Mouse (Mus musculus) kidney, embryonic 14.5 days (tissue): Measurements from ENCODE around the gene Bcl2a1c. TPM values are rescaled to one million over a fixed set of nuclear protein-coding genes. Genes with fewer than 3 reads are reported as not detected.
"Not testable (repeated sequence)": the region's sequence is repeated elsewhere in the genome, so short reads cannot be mapped to it uniquely, and the experiment has no call there.

Experiments
- ATAC-seq: fragments of 200-750 bp; cut with Nextera tagmentation; 2 replicates; pipeline ENCODE4 v1.8.0; 2017; ENCODE audit warnings: moderate number of reproducible peaks, mild to moderate bottlenecking, moderate TSS enrichment, moderate library complexity; ENCODE audit not compliant: low FRiP score, low TSS enrichment
- H3K27ac ChIP-seq: fragments of 300-500 bp; sonication (generic); 2 replicates; pipeline ENCODE4 v1.5.1; 2014; ENCODE audit warnings: low read depth, mild to moderate bottlenecking, low read length, moderate library complexity, mixed read lengths
- H3K27me3 ChIP-seq: fragments of 300-500 bp; sonication (generic); 2 replicates; pipeline ENCODE4 v1.6.1; 2014; ENCODE audit warnings: mild to moderate bottlenecking, low read length; ENCODE audit not compliant: control insufficient read depth, insufficient read depth
- H3K36me3 ChIP-seq: fragments of 300-500 bp; sonication (generic); 2 replicates; pipeline ENCODE4 v1.6.1; 2014; ENCODE audit warnings: low read length, mixed read lengths; ENCODE audit not compliant: control insufficient read depth, insufficient read depth
- H3K4me1 ChIP-seq: fragments of 300-500 bp; sonication (generic); 2 replicates; pipeline ENCODE4 v1.6.1; 2014; ENCODE audit warnings: low read length, mixed read lengths; ENCODE audit not compliant: control insufficient read depth, insufficient read depth
- H3K4me2 ChIP-seq: fragments of 300-500 bp; sonication (generic); replicated peaks from 2 replicates; pipeline ENCODE4 v1.6.1; 2014; ENCODE audit warnings: low read depth, mild to moderate bottlenecking, low read length
- H3K4me3 ChIP-seq: fragments of 300-500 bp; sonication (generic); 2 replicates; pipeline ENCODE4 v1.5.1; 2014; ENCODE audit warnings: mild to moderate bottlenecking, low read length
- H3K9ac ChIP-seq: fragments of 300-500 bp; sonication (generic); 2 replicates; pipeline ENCODE4 v1.6.1; 2014; ENCODE audit warnings: low read depth, mild to moderate bottlenecking, low read length, moderate library complexity
- H3K9me3 ChIP-seq: fragments of 300-500 bp; sonication (generic); 2 replicates; pipeline ENCODE4 v1.6.1; 2016; ENCODE audit warnings: low read length; ENCODE audit not compliant: control insufficient read depth
- WGBS: fragments of 180-500 bp; shearing (Covaris S2); extraction: QIAGEN DNeasy Blood & Tissue Kit; methylation state at CpG from one replicate; pipeline ENCODE4 v1.1.7; 2014; 5-methylcytosine and 5-hydroxymethylcytosine counted together
- polyA plus RNA-seq: library from polyadenylated mRNA; unstranded; fragments of >200 nt; fragmentation: Nextera tagmentation; extraction: Ambion mirVana; gene quantifications from 2 replicates; pipeline ENCODE4 v1.2.1, GENCODE M21; 2014

Gene Bcl2a1c
- polyA plus RNA-seq, 1 experiment from 2014 or later, result not detected

GRCm38 (mm10) chr9:114371717-114372116 lies 41.8 kb downstream of the Bcl2a1c start:
- not testable (repeated sequence) for H3K9me3 ChIP-seq, H3K36me3 ChIP-seq, H3K27me3 ChIP-seq, H3K4me2 ChIP-seq, H3K9ac ChIP-seq, H3K27ac ChIP-seq, H3K4me1 ChIP-seq, H3K4me3 ChIP-seq, ATAC-seq
- WGBS, result 37% methylated on average over 5 of the region's 5 CpGs

DNA sequence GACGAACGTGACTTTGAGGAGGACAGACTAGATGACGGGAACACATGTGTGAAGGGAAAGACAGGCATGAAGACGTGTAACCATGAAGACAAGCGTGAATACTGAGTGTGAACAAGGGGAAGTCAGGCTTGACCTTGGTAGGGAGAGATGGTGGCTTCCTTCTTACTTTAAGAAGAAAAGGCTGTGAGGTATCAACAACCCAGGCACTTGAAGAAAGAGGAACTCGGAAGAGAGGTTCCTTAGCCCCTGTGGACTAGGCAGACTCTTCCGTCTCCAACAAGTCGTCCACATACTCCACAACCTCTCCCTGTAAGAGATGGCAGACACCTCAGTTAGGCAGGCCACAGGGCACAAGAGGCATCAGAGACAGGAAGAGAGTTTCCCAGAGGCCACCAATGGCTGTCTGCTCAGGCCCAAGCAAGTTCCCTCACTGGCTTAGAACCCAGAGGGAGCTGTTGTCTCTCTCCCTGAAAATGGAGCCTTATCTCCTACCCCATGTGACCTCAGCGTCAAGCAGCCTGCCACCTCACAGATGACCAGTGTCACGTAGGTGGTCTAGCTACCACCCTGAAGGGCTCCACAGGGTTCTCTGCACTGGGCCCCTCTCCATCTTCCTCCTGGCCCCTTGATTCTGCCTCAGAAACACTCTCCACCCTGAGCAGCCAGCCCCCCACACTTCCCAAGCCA lies 45.5 kb downstream of the Bcl2a1c start:
- 91% methylated on average over 10 of the region's 10 CpGs for WGBS
- Histone ChIP-seq H3K4me3 (no peak overlapping the region), H3K4me2 (no peak overlapping the region), H3K9ac (no peak overlapping the region), H3K4me1 (no peaks in the 10 kb centered on the region), H3K36me3 (peaks cover 35% of the 10 kb centered on the region; the same call in 1 of the 2 replicates), H3K9me3 (no peaks in the 10 kb centered on the region), H3K27ac (no peak overlapping the region), H3K27me3 (no peaks in the 10 kb centered on the region)
- no peak for ATAC-seq

- Histone ChIP-seq H3K4me2 (no peak overlapping the region), H3K4me3 (no peak overlapping the region), H3K4me1 (no peaks in the 10 kb centered on the region), H3K27ac (no peak overlapping the region), H3K27me3 (no peaks in the 10 kb centered on the region), H3K9me3 (no peaks in the 10 kb centered on the region), H3K36me3 (peaks cover 37% of the 10 kb centered on the region; the same call in 1 of the 2 replicates), H3K9ac (no peak overlapping the region)
- 91% methylated on average over 10 of the region's 10 CpGs for WGBS
- ATAC-seq, result no peak
These were observed 47.2 kb downstream of the Bcl2a1c start for GRCm38 (mm10) chr9:114377168-114377567.

DNA sequence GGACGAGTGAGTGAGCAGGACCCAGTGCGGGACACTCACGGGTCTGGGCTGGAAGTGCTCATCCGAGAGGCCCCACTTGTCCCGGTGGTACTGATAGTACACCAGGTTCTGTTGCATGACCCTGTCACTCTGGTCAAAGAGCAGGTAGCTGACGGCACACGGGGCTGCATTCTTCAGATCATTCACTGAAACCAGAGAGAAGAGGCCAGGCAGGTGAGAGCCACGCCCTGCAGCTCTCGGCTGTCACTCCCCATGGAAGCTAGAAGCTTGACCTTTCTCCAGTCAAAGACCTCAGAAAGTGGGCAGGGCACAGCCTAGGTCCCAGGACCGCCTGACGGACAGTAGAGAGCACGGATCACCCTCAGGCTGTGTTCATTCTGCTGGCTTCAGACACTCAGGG lies 49.9 kb downstream of the Bcl2a1c start:
- Histone ChIP-seq H3K27me3 (no peaks in the 10 kb centered on the region), H3K4me2 (no peak overlapping the region), H3K36me3 (peaks cover 44% of the 10 kb centered on the region; the same call in 1 of the 2 replicates), H3K4me3 (no peak overlapping the region), H3K27ac (no peak overlapping the region), H3K4me1 (no peaks in the 10 kb centered on the region), H3K9me3 (no peaks in the 10 kb centered on the region), H3K9ac (no peak overlapping the region)
- 86% methylated on average over 12 of the region's 12 CpGs for WGBS
- no peak for ATAC-seq

Other genes starting within 250 kb of the Bcl2a1c start
- 113 and 125 TPM in 2 replicates for gene Crtap, start 60.5 kb downstream of the Bcl2a1c start, polyA plus RNA-seq
- 30.9 and 49.6 TPM in 2 replicates for gene Glb1, start 70.9 kb downstream of the Bcl2a1c start, polyA plus RNA-seq
- 3.7 and 4.1 TPM in 2 replicates for gene Tmppe, start 71.0 kb downstream of the Bcl2a1c start, polyA plus RNA-seq
- gene Ccr4, start 174.8 kb downstream of the Bcl2a1c start, polyA plus RNA-seq, result 0.68 and 0.94 TPM in 2 replicates
- 0.31 and 0.47 TPM in 2 replicates for gene C130032M10Rik, start 185.6 kb downstream of the Bcl2a1c start, polyA plus RNA-seq
- 1.1 and 1.4 TPM in 2 replicates for gene Trim71, start 234.2 kb downstream of the Bcl2a1c start, polyA plus RNA-seq